Mouse (Mus musculus): Measurements from ENCODE around the gene Olfm3.

DNA sequence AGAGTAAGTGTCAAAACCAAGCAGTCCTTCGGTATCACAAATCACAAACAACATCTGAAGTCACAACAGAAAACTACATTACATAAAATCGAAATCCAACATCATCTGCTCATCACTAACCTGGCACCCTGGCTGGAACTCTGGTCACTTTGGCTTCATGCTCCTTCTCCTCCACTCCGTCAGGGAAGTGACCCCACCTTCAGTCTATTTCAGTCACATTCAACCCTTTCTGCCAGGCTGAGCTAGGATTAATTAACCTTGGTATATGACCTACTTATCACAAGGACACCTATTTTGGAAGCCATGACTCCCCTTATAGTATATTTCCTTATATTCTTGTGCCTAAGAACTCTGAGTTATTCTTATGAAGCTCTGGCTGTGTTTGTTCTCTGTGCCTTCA, 123.7 kb downstream of the Olfm3 start:
- no peak for TF ChIP-seq POLR2A (IDR thresholded peaks at IDR 0.05; ENCODE audit: extremely low read depth, insufficient read depth, low read length)
- TF ChIP-seq CTCF (IDR thresholded peaks at IDR 0.05; ENCODE audit: low read depth, low read length), result no peak
